In genomic region chr4:150488096-150488748, GRCm38 (mm10) we compare ENCODE assay signal across 8 mouse cellular contexts.
DNase-seq lines count a peak whose midpoint lies in the region; ATAC-seq lines count a peak whose summit lies in the region.

No protein-coding gene starts in this region.

- peak; percentile 75 for ATAC-seq in liver, embryonic 15.5 days (ENCODE audit: insufficient read depth)
- peak; percentile 72; the same call in 1 of the 2 replicates for ATAC-seq in neural tube, embryonic 11.5 days (ENCODE audit: insufficient read depth, low FRiP score, low TSS enrichment)
- ATAC-seq in stomach, embryonic 15.5 days (ENCODE audit: insufficient read depth, low FRiP score, low read depth): peak; percentile 96

- H3K27ac ChIP-seq in liver, embryonic 15.5 days (replicated peaks): peak overlapping the region; percentile 34
- H3K27ac ChIP-seq in neural tube, embryonic 11.5 days (ENCODE audit: low read depth, low read length): peak overlapping the region; percentile 36; the same call in 1 of the 2 replicates
- peak overlapping the region; percentile 86 for H3K27ac ChIP-seq in stomach, embryonic 15.5 days

- no peak overlapping the region for H3K9ac ChIP-seq in liver, embryonic 15.5 days
- no peak overlapping the region for H3K9ac ChIP-seq in neural tube, embryonic 11.5 days (ENCODE audit: low read length)
- H3K9ac ChIP-seq in stomach, embryonic 15.5 days: 0 out of 2 replicates have a peak overlapping the region, but pooled peaks have one; percentile 0

- H3K9me3 ChIP-seq in liver, embryonic 15.5 days (replicated peaks): no peaks in the 10 kb centered on the region
- no peaks in the 10 kb centered on the region for H3K9me3 ChIP-seq in neural tube, embryonic 11.5 days (ENCODE audit: control insufficient read depth, low read length)
- no peaks in the 10 kb centered on the region for H3K9me3 ChIP-seq in stomach, embryonic 15.5 days

- DNase-seq in CD4-positive helper T cell, adult 2 months (ENCODE audit: low read depth, low spot score): peak; percentile 55
- peak; percentile 74 to 84 for DNase-seq in cerebellum, adult 18-20 months
- DNase-seq in forelimb bud, embryonic 11.5 days (ENCODE audit: low read depth, low spot score): peak; percentile 71
- peak; percentile 79 for DNase-seq in heart, postnatal 4 days
- DNase-seq in layer of hippocampus, adult 11-12 months (ENCODE audit: low spot score): peak; percentile 85
- DNase-seq in neural tube, embryonic 11.5 days (ENCODE audit: low spot score): peak; percentile 79

- no peaks in the 10 kb centered on the region for H3K36me3 ChIP-seq in liver, embryonic 15.5 days (replicated peaks)
- no peaks in the 10 kb centered on the region for H3K36me3 ChIP-seq in neural tube, embryonic 11.5 days (ENCODE audit: control insufficient read depth, insufficient read depth, low read length)
- no peaks in the 10 kb centered on the region for H3K36me3 ChIP-seq in stomach, embryonic 15.5 days

- H3K4me3 ChIP-seq in liver, embryonic 15.5 days (replicated peaks): peak overlapping the region; percentile 18; the same call in 1 of the 2 replicates
- H3K4me3 ChIP-seq in neural tube, embryonic 11.5 days (ENCODE audit: low read depth, low read length): no peak overlapping the region
- H3K4me3 ChIP-seq in stomach, embryonic 15.5 days (replicated peaks): peak overlapping the region; percentile 36

- H3K27me3 ChIP-seq in liver, embryonic 15.5 days: no peaks in the 10 kb centered on the region
- H3K27me3 ChIP-seq in neural tube, embryonic 11.5 days (ENCODE audit: control insufficient read depth, insufficient read depth, low read length): no peaks in the 10 kb centered on the region
- H3K27me3 ChIP-seq in stomach, embryonic 15.5 days (replicated peaks): no peaks in the 10 kb centered on the region

- WGBS in liver, embryonic 15.5 days (ENCODE audit: insufficient replicate concordance): 25% methylated on average over 12 of the region's 12 CpGs
- WGBS in neural tube, embryonic 11.5 days: 27% methylated on average over 12 of the region's 12 CpGs
- 9% methylated on average over 12 of the region's 12 CpGs for WGBS in stomach, embryonic 15.5 days

- peaks cover 34% of the 10 kb centered on the region for H3K4me1 ChIP-seq in liver, embryonic 15.5 days (replicated peaks)
- peaks cover 18% of the 10 kb centered on the region for H3K4me1 ChIP-seq in neural tube, embryonic 11.5 days (ENCODE audit: control insufficient read depth, insufficient read depth, low read length)
- peaks cover 31% of the 10 kb centered on the region for H3K4me1 ChIP-seq in stomach, embryonic 15.5 days

- peak overlapping the region; percentile 45 for H3K4me2 ChIP-seq in liver, embryonic 15.5 days
- peak overlapping the region; percentile 30; the same call in 1 of the 2 replicates for H3K4me2 ChIP-seq in neural tube, embryonic 11.5 days (ENCODE audit: low read depth)
- H3K4me2 ChIP-seq in stomach, embryonic 15.5 days: peak overlapping the region; percentile 58

Comparison
In these comparisons a context has a peak if more than half of its experiments do, and no peak if none do; other contexts are left out.
1. H3K27ac ChIP-seq: peak in every context shown above with its lines; median percentile 86 in stomach, embryonic 15.5 days; 36 in neural tube, embryonic 11.5 days; 34 in liver, embryonic 15.5 days.